Mouse (Mus musculus): ENCODE measurements around the gene Galnt18. TPM values are rescaled to one million over a fixed set of nuclear protein-coding genes. Genes with fewer than 3 reads are reported as not detected.
A peak's percentile ranks its signal among the peaks of the same experiment; 100 is the strongest.

Galnt18 gene
- polyA plus RNA-seq (2012; rRNA removed) = 28.7 and 29.0 TPM in 2 replicates

DNA sequence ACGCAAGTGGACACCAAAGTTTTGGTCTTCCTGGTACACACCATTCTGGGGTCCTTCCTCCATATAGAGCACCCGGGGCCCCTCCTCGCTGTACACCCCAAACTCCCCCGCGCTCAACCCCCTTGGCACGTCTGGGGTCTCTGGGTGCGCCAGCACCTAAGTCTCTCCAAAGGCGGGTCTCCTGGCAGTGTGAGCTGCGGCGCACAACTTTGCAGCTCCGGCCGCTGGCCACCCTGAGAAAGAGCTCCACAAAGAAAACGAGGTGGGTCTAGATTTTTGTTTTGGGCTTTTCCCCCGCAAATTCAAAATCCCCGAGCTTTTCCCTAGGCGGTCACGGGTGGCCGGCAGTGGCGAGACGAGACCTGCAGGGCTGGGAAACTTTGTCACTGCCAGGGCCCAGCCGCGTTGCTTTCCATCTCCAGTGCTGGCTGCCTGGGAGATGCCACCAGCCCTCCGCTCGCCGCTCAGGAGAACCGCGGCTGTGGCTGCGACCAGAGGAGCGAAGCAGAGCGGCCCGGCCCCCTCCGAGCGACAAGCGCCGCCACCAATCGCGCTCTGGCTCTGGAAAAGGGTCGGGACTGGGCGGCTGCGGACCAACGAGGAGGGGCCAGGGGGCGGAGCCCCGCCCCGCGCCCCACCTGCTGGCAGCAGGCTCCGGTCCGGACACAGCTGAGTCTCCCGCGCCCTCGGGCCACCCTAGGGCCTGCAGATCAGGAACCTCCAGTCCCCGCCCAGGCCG lies at the start of gene Galnt18:
Gene Galnt18, minus strand, starts transcription at position 474 of the 739 bp plus-strand sequence.
- DNase-seq (ENCODE audit: extremely low spot score in 1 of 2, low spot score in 1 of 2) = peak; percentile 86 to 95

DNA sequence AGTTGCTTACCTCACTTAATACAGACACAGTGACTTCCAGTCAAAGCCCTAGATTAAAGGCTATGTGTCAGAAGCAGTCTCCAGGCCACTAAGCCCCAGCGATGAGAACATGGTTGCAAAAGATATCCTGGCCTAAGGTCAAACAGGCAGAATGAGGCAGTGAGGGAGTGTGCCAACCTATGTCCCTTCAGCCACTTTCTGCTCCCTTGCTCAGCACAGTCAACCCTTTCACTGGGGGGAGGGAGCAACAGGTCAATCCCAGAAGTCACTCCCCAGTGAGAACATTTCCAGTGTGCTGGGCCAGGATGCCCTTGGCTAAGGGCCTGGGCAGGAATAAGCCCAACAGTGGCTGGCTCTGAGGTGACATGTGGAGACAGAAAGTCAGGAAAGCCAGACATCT lies 47.6 kb upstream of the Galnt18 start:
- no peak for DNase-seq (ENCODE audit: extremely low spot score in 1 of 2, low spot score in 1 of 2)

DNA sequence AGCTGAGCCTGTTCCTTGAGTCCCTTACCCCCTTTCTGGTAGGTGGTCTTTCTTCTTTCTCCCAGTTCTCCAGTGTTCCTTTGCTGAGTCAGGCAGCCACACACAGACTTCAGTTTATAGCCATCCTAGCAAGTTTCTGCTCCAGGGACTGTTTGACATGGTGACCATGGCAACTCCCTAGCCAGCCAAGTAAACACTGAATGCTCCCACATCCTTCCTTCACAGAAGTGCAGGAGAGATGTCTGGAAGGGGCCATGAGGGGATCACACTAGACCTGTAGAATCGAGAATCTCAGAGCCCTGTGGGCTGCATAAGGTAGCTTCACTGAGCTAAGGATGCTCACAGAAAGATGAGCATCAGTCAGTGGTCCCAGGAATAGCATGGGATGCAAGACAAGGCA lies 33.3 kb upstream of the Galnt18 start:
- DNase-seq (ENCODE audit: extremely low spot score in 1 of 2, low spot score in 1 of 2) = peak in 1 of 2 experiments; percentile 19

DNA sequence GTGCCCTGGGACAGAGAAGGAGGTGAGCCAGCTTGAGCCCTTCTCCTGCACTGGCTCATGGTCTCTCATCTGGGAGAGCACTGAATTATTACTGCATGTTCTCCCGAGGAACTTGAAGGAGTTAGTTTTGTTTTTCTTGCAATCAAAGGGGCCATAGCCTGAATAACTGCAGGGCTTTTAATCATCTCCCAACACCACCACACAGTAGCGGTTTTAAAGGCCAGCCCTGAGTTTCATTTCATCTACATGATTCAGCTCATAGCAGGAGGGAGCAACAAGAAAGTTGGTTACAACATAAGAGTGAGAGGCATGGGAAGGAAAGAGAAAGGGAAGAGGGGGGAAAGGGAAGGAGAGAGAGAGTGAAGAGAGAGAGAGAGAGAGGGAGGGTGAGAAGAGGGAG lies 31.3 kb upstream of the Galnt18 start:
- no peak for DNase-seq (ENCODE audit: extremely low spot score in 1 of 2, low spot score in 1 of 2)

DNA sequence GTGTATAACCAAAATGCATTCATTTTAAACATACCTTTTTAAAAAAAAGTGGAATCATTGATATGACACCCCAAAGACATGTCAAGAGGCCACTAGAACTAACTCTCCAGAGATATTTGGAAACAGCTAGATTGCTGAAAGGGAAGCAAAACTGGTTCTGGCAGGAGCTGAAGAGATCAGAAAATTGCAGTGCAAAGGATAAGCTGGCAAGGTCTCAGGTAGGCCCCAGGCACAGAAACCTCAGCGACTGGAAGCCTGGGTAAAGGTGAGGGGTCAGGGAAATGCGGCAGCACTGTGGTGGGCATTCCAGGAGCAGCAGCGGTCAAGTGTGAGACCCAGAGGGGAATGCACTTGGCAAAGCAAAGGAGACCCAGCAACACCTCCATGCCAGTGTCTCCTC lies 30.0 kb upstream of the Galnt18 start:
- no peak for DNase-seq (ENCODE audit: extremely low spot score in 1 of 2, low spot score in 1 of 2)

DNA sequence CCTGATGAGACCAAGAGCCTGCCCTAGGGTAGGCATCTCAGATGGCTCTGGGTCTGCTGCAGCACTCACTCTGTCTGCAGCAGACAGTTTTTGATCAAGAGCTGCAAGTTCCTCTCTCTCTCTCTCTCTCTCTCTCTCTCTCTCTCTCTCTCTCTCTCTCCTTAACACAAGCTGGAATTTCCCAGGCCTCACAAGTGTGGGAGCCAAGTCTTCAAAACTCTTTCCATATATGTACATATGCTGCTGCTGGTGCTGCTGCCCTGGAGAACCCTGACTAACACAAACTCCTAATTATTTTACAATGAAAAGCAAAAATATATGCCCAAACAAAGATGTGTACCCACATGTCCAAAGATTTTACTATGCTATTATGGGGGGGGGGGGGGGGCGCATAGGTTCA lies 26.3 kb upstream of the Galnt18 start:
- DNase-seq (ENCODE audit: extremely low spot score in 1 of 2, low spot score in 1 of 2) = no peak

DNA sequence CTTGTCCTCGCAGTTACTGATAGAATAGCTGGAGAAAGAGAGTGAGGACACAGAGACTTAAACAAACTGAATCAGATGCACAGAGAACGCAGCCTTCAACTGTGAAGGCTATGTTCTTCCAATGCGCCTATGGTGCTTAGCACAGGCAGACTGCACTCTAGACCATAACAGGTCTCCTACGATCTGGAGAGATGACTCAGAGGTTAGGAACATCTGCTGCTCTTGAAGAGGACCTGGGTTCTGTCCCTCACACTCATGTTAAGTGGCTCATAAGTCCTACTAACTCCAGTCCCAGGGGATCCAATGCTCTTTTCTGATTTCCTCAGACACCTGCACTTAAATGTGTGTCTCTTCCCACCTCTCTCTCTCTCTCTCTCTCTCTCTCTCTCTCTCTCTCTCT lies 24.9 kb upstream of the Galnt18 start:
- DNase-seq (ENCODE audit: extremely low spot score in 1 of 2, low spot score in 1 of 2) = no peak

DNA sequence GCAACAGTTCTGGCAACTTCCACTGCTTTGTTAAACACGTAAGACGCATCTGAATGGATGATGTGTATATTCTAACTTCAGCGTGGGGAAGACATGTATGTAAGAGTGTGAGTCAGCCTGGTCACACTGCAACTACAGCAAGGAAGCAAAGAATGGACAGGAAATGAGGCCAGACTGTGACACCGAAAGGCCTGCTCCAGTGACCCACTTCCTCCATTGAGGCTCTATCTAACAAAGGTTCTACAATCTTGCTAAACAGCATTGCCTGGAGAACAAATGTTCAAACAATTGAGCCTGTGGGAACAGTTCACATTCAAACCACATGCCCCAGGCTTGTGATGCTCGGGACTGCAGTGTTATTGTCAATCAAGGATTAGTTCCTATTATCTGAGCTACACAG lies 21.0 kb upstream of the Galnt18 start:
- DNase-seq (ENCODE audit: extremely low spot score in 1 of 2, low spot score in 1 of 2) = no peak

DNA sequence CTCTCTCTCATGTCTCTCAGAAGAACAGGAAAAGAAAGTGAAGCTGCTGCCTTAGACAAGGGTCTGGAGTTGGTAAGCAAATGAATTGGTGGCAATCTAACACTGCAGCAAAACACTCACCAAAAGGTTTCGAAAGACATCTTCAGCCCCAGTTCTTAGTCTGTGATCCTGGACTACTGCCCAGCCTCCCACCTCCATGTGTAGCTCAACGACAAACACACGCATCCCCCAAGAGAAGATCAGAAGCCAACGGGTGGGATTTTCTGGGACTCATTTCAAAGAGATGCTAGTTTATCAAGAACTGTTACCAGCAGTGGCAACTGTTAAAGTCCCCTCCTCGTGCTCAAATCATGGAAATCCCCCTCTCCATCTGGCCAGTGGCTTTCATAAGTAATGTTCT lies 20.3 kb upstream of the Galnt18 start:
- peak in 1 of 2 experiments; percentile 46 for DNase-seq (ENCODE audit: extremely low spot score in 1 of 2, low spot score in 1 of 2)

DNA sequence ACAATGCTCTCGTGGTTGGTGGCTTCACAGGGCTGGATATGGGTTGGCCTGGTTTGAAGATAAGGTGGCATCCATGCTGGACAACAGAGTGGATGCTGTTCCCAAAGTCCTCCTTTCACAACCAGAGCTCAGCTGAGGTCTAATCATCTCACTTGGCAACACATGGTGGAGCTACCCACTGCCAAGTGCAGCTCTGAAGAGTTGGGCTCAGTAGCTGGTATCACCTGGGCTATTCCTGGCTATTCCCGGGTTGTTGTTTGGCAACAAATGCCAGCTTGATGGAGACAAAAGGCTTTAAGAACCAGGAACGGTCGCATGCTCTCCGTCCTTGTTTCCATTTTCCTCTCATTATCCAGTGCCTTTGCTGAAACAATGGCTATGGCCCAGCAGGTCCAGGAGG lies 19.2 kb upstream of the Galnt18 start:
- DNase-seq (ENCODE audit: extremely low spot score in 1 of 2, low spot score in 1 of 2) = no peak

DNA sequence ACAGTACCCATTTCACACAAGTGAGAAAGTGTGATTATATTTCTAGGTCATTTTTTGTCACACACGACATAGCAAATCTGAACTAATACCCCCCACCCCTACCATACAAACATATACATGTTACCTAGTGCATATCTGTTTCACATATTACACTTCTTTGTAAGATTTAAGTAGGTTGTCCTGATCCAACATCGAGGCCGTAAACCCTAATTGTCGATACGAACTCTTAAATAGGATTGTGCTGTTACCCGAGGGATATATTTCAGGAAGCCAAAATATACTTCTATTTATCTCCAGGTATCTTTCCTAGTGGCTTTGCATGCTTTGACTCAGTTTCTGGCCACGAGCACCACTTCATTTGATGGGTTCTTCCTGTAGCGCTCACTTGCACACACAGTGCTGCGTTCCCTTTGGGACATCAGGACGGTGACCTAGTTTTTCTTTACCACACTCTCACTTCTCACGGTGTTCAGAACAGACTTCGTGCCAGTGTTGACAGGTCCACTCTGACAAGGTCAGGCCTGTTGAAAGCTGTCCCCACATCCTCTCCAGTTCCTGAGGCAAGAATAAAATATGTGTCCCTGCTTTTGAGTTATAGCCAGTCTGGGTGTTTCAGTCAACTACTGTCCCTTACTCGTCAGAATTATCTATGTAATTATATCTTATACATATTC lies 17.7 kb upstream of the Galnt18 start:
- no peak for DNase-seq (ENCODE audit: extremely low spot score in 1 of 2, low spot score in 1 of 2)

DNA sequence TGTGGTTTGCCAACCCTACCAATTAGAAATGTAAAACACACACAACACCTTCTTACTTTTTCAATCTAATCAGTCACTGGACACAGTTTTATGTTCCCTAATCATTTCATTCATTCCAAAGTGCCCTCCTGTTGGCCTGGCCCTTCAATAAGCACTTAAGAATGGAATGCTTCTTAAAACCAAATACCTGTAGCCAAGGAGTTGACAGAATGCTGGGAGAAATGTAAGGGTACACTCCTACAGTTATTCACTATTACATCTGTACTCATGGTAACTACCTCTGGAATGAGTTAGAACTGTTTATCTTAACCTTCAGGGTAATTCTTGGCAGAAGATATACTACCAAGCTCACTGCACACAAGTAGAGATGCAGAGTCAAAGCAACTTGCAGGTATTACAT lies 15.3 kb upstream of the Galnt18 start:
- no peak for DNase-seq (ENCODE audit: extremely low spot score in 1 of 2, low spot score in 1 of 2)

DNA sequence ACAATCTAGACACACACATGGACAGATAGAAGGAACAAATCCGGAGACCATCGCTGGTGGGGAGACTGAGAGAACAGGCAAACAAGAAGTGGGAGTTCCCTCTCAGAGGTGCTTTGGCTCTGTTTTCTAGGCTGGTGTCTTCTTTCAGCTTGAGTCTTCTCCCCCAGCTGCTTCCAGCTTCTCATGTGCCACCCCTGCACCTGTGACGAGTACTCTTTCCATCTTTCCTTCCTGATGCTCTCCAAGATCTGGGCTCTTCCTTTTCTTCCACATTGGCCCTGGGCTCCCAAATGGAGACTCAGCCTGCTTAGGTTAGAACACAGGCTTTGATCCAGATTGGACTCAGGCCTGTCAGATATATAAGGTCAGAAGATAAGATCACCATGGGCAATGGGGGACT lies 12.4 kb upstream of the Galnt18 start:
- DNase-seq (ENCODE audit: extremely low spot score in 1 of 2, low spot score in 1 of 2) = no peak

DNA sequence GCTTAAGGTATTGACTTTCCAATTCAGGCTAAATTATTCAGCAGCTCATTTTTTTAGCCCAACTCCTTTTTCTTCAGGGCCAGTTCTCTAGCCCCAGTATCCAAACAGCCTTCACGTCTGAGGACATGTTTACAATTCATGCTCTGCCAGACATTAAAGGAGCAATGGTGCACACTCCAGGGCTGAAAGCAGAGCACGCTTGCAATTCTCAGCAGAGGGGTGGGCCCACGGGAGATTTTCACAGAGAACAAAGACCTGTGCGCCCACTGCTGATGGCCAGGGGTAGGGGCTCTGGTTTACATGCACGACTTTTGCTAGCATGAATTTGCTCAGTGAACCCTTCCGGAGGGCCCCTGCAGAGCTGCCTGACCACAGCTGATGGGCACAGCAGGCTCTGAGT lies 11.6 kb upstream of the Galnt18 start:
- DNase-seq (ENCODE audit: extremely low spot score in 1 of 2, low spot score in 1 of 2) = no peak

DNA sequence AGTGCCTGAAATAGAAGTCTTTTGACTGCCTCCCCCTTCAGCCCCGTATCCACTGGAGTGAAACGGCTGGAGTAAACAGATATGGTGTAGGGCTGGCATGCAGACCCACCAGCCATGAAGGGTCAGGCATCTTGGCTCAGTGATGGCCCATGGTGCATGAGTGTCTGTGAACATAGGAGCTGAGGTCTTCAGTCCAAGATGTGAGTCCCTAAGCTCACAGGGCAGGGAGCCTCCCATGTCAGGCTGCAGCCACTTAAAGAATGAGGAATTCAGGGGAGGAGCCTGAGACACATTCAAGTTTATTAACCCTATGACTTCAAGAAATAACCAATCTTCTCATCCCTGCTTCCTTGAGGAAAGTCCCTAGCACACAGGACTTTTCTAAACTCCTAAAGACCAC lies 8.1 kb upstream of the Galnt18 start:
- no peak for DNase-seq (ENCODE audit: extremely low spot score in 1 of 2, low spot score in 1 of 2)

DNA sequence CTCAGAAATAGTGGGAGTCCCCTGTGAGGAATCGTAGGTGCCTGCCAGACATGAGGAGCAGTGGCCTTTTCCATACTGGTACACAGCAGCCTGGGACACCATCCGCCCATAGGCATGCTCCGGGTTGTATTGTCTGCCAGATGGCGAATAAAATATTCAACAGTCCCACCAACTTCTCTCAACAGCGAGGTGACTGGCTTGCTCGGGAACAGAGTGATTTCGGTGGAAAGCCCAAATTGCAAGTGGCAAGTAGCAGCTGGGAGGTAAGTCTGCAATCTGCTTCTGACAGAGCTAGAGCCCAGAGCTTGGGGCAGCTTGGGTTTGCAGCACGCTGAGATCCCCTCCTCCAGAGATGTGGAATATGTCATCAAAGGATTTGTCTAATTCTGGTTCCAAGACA lies 5.7 kb upstream of the Galnt18 start:
- peak; percentile 75 to 76 for DNase-seq (ENCODE audit: extremely low spot score in 1 of 2, low spot score in 1 of 2)

DNA sequence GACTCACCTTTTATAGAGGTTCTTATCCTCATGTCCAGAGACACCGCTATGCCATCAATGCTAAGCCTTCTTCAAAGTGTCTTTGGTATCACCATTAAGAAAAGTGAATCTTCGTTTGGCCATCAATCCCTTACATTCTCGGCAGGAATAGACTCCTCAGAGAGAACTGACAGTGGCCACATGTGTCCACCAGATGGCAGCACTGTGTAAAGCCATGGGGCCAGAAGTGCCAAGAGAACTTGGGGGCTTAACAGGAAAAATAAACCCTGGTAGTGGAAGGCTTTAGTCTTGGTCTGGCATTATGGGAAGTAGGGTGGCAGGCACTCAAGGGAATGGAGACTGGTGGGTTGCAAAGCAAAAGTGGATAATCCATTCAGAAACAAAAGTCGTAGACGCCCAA lies 2.3 kb upstream of the Galnt18 start:
- peak in 1 of 2 experiments; percentile 90 for DNase-seq (ENCODE audit: extremely low spot score in 1 of 2, low spot score in 1 of 2)

DNA sequence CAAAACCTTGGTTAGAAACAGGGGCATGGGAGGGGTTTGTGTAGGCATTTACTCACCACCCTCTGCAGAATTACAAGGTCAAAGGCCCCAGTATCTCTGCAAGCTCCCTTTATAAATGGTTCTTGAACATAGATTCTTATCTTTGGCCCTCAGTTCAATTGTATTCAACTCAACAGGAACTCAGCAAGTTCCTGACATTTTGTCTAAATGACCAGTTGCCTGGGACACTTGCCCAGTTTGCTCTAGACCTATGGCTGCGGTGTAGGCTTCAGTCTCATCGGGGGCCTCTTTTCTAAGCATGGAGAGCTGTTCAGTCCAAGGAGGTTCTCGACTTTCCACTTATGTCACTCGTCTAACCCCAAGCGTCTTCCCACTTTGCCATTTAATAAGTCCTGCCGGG lies 1.5 kb upstream of the Galnt18 start:
- no peak for DNase-seq (ENCODE audit: extremely low spot score in 1 of 2, low spot score in 1 of 2)

DNA sequence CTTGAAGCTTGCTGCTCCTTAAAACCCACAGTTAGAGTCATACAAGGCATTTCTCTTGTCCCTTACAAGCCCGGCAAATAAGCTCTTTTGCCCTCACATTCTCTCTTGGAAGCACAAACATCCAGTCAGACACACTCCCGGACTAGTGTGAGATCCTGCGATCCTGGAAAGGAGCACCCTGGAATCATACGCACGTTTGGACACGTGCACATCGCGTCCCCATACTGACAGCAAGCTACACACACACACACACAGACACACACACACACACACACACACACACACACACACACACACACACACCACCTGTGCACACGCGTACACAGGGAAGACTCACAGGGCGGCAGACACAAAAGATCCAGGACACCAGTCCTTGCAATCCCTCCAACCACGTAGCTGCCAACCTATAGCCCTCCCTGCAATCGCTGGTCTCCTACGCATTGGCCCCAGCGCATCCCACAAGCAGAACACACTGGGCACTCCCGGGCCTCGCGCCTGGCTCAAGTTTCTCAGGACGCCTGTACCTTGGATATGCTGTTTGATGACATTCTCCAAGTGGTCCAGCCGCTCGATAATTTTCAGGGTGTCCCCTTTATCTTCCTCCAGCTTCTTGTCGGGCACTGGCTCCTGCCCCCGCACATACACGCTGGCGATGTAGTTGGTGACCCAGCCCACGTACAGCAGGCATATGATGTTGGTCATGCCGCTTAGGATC lies 831 bp downstream of the Galnt18 start:
- peak in 1 of 2 experiments; percentile 30 for DNase-seq (ENCODE audit: extremely low spot score in 1 of 2, low spot score in 1 of 2)

DNA sequence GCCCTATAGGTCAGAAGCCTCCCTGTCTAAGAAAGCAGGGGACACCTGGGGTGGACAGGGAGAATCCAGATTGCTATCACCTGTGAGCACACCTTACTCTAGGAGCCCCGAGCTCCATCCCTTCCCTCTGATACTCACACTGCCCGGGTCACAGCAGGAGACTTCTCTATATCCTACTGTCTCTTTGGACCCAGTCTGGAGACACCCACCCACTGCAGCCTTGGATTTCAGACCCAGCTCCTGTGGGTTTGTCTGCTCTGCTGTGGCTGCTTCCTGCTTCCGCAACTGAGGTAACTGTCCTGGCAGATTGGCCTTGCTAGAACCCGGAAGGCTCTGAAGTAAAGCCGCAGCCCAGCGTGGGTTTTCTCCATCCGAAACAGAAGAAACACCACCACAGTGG lies 1.6 kb downstream of the Galnt18 start:
- DNase-seq (ENCODE audit: extremely low spot score in 1 of 2, low spot score in 1 of 2) = no peak

DNA sequence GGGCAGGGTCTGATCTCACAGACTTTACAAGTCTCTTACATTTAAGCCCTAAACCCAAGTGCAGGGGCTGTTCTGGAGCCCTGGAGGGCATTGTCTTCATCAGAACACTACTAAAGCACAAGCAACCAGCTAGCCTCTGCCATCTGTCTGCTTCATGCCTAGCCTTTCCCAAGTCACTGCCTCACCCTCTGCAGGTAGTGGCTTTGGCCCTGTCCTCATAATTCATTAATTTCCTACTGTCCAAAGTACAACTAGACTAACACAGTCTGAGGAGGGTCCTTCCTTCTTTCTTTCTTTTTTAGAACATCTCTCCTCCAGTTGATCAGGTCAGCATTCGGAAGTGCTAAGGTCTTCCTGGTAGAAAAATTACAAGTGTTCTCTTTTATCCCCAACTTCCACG lies 2.6 kb downstream of the Galnt18 start:
- DNase-seq (ENCODE audit: extremely low spot score in 1 of 2, low spot score in 1 of 2) = no peak

DNA sequence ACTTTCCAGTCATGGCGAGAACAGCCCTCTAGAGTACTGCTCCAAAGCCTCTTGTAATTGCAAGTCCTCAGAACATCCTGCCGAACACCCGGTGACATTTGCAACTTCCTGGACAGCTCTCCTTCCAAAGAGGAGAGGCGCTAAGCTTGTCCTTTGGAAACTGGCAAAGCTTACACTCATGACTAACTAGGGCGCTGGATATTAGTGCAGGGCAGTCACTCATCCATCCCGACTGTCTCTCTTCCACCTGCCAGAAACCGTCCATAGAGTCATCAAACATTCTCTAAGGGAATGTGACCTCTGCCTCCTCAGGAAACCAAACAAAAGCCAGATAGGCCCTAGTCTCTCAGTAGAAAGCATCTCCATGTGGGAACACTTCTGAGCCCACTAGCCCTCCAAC lies 3.6 kb downstream of the Galnt18 start:
- no peak for DNase-seq (ENCODE audit: extremely low spot score in 1 of 2, low spot score in 1 of 2)
